Mouse (Mus musculus): ENCODE results near the gene Sfxn5.

- TF ChIP-seq CTCF (conservative IDR thresholded peaks at IDR 0.05; ENCODE audit: insufficient read depth, insufficient read length, low read depth, low read length) (no peak), POLR2A (IDR thresholded peaks at IDR 0.05; ENCODE audit: low read depth, low read length) (no peak)
These were observed 110.7 kb downstream of the Sfxn5 start for GRCm38 (mm10) chr6:85222551-85222950.
